Mouse (Mus musculus) heart, embryonic 14.5 days (tissue): ENCODE data around the gene Gm21973. TPM values are rescaled to one million over a fixed set of nuclear protein-coding genes. Genes with fewer than 3 reads are reported as not detected.

Source experiments
- ATAC-seq: fragments of 200-750 bp; cut with Nextera tagmentation; 2 replicates; pipeline ENCODE4 v1.8.0; 2017; ENCODE audit warnings: low read depth, moderate TSS enrichment; ENCODE audit not compliant: insufficient number of reproducible peaks, insufficient read depth, low FRiP score
- H3K27ac ChIP-seq, 2 experiments: fragments of 200-500 bp in 1 of 2; fragments of 300-500 bp in 1 of 2; sonication (generic) in 1 of 2; replicated peaks in 1 of 2; 2 replicates each; pipeline ENCODE4 v1.5.1; 2012 to 2014; ENCODE audit warnings: low read depth in 2 of 2, low read length in 2 of 2, control low read depth in 1 of 2, mild to moderate bottlenecking in 1 of 2, mixed read lengths in 1 of 2; ENCODE audit not compliant: control insufficient read depth in 1 of 2, insufficient read depth in 1 of 2
- H3K27me3 ChIP-seq: fragments of 300-500 bp; sonication (generic); 2 replicates; pipeline ENCODE4 v1.6.1; 2014; ENCODE audit warnings: mild to moderate bottlenecking, low read length, control low read depth; ENCODE audit not compliant: control insufficient read depth, insufficient read depth
- H3K36me3 ChIP-seq: fragments of 300-500 bp; sonication (generic); 2 replicates; pipeline ENCODE4 v1.6.1; 2014; ENCODE audit warnings: mild to moderate bottlenecking, control low read depth, low read length, mixed read lengths; ENCODE audit not compliant: control insufficient read depth, insufficient read depth
- H3K4me1 ChIP-seq, 2 experiments: fragments of 200-500 bp in 1 of 2; fragments of 300-500 bp in 1 of 2; sonication (generic) in 1 of 2; 2 replicates each; pipeline ENCODE4 v1.6.1; 2012 to 2014; ENCODE audit warnings: low read length in 2 of 2, control low read depth in 1 of 2, mixed read lengths in 1 of 2; ENCODE audit not compliant: control insufficient read depth in 2 of 2, insufficient read depth in 2 of 2
- H3K4me2 ChIP-seq: fragments of 300-500 bp; sonication (generic); 2 replicates; pipeline ENCODE4 v1.6.1; 2014; ENCODE audit warnings: mild to moderate bottlenecking, low read length
- H3K4me3 ChIP-seq, 2 experiments: fragments of 200-500 bp in 1 of 2; fragments of 300-500 bp in 1 of 2; sonication (generic) in 1 of 2; 2 replicates each; pipeline ENCODE4 v1.5.1; 2012 to 2014; ENCODE audit warnings: low read length in 2 of 2, mild to moderate bottlenecking in 2 of 2, control low read depth in 1 of 2, low read depth in 1 of 2, moderate library complexity in 1 of 2; ENCODE audit not compliant: control insufficient read depth in 1 of 2, insufficient read depth in 1 of 2
- H3K9ac ChIP-seq: fragments of 300-500 bp; sonication (generic); 2 replicates; pipeline ENCODE4 v1.6.1; 2014; ENCODE audit warnings: mild to moderate bottlenecking, low read length
- H3K9me3 ChIP-seq: fragments of 300-500 bp; sonication (generic); 2 replicates; pipeline ENCODE4 v1.6.1; 2016; ENCODE audit warnings: low read length, control low read depth; ENCODE audit not compliant: control insufficient read depth
- WGBS: fragments of 180-500 bp; shearing (Covaris S2); extraction: QIAGEN DNeasy Blood & Tissue Kit; methylation state at CpG from one replicate; pipeline ENCODE4 v1.1.7; 2014; 5-methylcytosine and 5-hydroxymethylcytosine counted together
- polyA plus RNA-seq: library from polyadenylated mRNA; unstranded; fragments of >200 nt; fragmentation: Nextera tagmentation; extraction: Ambion mirVana; gene quantifications from 2 replicates; pipeline ENCODE4 v1.2.1, GENCODE M21; 2014

The Gm21973 gene
- polyA plus RNA-seq, 1 experiment from 2014 or later = not detected

GRCm38 (mm10) chr15:10306461-10306860, 18.7 kb upstream of the Gm21973 start:
- Histone ChIP-seq H3K9me3 (no peaks in the 10 kb centered on the region), H3K4me1 (no peaks in the 10 kb centered on the region), H3K27ac (no peak overlapping the region), H3K9ac (no peak overlapping the region), H3K4me3 (no peak overlapping the region), H3K27me3 (no peaks in the 10 kb centered on the region), H3K36me3 (no peaks in the 10 kb centered on the region), H3K4me2 (no peak overlapping the region)
- 98% methylated on average over 1 of the region's 1 CpGs for WGBS
- no peak for ATAC-seq

- WGBS = 81% methylated on average over 5 of the region's 5 CpGs
- Histone ChIP-seq H3K4me1 (no peaks in the 10 kb centered on the region), H3K9ac (no peak overlapping the region), H3K4me3 (no peak overlapping the region), H3K27me3 (no peaks in the 10 kb centered on the region), H3K9me3 (no peaks in the 10 kb centered on the region), H3K36me3 (no peaks in the 10 kb centered on the region), H3K27ac (no peak overlapping the region), H3K4me2 (no peak overlapping the region)
- no peak for ATAC-seq
Measured at GRCm38 (mm10) chr15:10311826-10312225, 13.4 kb upstream of the Gm21973 start.

- Histone ChIP-seq H3K9ac (no peak overlapping the region), H3K4me3 (no peak overlapping the region), H3K4me1 (no peaks in the 10 kb centered on the region), H3K27ac (no peak overlapping the region), H3K9me3 (no peaks in the 10 kb centered on the region), H3K27me3 (no peaks in the 10 kb centered on the region), H3K4me2 (no peak overlapping the region), H3K36me3 (no peaks in the 10 kb centered on the region)
- 48% methylated on average over 7 of the region's 7 CpGs for WGBS
- no peak for ATAC-seq
Measured at GRCm38 (mm10) chr15:10313522-10314455, 11.4 kb upstream of the Gm21973 start.

GRCm38 (mm10) chr15:10330626-10331025, 5.4 kb downstream of the Gm21973 start:
- H3K4me2 ChIP-seq = no peak overlapping the region
- ATAC-seq = no peak
- no peak overlapping the region for H3K9ac ChIP-seq
- H3K4me1 ChIP-seq = no peaks in the 10 kb centered on the region
- no peak overlapping the region for H3K4me3 ChIP-seq
- no peaks in the 10 kb centered on the region for H3K9me3 ChIP-seq
- no peaks in the 10 kb centered on the region for H3K27me3 ChIP-seq
- no peak overlapping the region for H3K27ac ChIP-seq
- H3K36me3 ChIP-seq = no peaks in the 10 kb centered on the region
- WGBS = 64% methylated on average over 3 of the region's 3 CpGs

- H3K27ac ChIP-seq = no peak overlapping the region
- no peaks in the 10 kb centered on the region for H3K36me3 ChIP-seq
- no peak for ATAC-seq
- H3K9ac ChIP-seq = no peak overlapping the region
- H3K4me1 ChIP-seq = no peaks in the 10 kb centered on the region
- H3K4me2 ChIP-seq = no peak overlapping the region
- no peak overlapping the region for H3K4me3 ChIP-seq
- no peaks in the 10 kb centered on the region for H3K9me3 ChIP-seq
- 85% methylated on average over 1 of the region's 1 CpGs for WGBS
- H3K27me3 ChIP-seq = no peaks in the 10 kb centered on the region
Measured at GRCm38 (mm10) chr15:10332566-10332965, 7.4 kb downstream of the Gm21973 start.

GRCm38 (mm10) chr15:10338606-10339005, 13.4 kb downstream of the Gm21973 start:
- ATAC-seq = no peak
- Histone ChIP-seq H3K27ac (no peak overlapping the region), H3K9me3 (no peaks in the 10 kb centered on the region), H3K4me3 (no peak overlapping the region), H3K27me3 (no peaks in the 10 kb centered on the region), H3K4me1 (no peaks in the 10 kb centered on the region), H3K4me2 (no peak overlapping the region), H3K36me3 (no peaks in the 10 kb centered on the region), H3K9ac (no peak overlapping the region)
- WGBS = 48% methylated on average over 3 of the region's 3 CpGs

- 84% methylated on average over 6 of the region's 6 CpGs for WGBS
- Histone ChIP-seq H3K27me3 (no peaks in the 10 kb centered on the region), H3K36me3 (no peaks in the 10 kb centered on the region), H3K27ac (no peak overlapping the region), H3K4me1 (no peaks in the 10 kb centered on the region), H3K9me3 (no peaks in the 10 kb centered on the region), H3K4me2 (no peak overlapping the region), H3K4me3 (no peak overlapping the region), H3K9ac (no peak overlapping the region)
- ATAC-seq = no peak
Measured at GRCm38 (mm10) chr15:10347044-10347443, 21.9 kb downstream of the Gm21973 start.
